Mouse (Mus musculus) heart, embryonic 16.5 days (tissue): ENCODE measurements around the gene Kirrel3. TPM values are rescaled to one million over a fixed set of nuclear protein-coding genes. Genes with fewer than 3 reads are reported as not detected.
A peak's percentile ranks its signal among the peaks of the same experiment; 100 is the strongest.

ENCODE experiments used
- ATAC-seq: fragments of 200-750 bp; cut with Nextera tagmentation; replicated peaks from 2 replicates; pipeline ENCODE4 v1.8.0; 2017; ENCODE audit warnings: moderate number of reproducible peaks; ENCODE audit not compliant: insufficient read depth, low FRiP score; ENCODE audit errors: extremely low read depth
- H3K27ac ChIP-seq: fragments of 300-500 bp; sonication (generic); 2 replicates; pipeline ENCODE4 v1.5.1; 2014; ENCODE audit warnings: mild to moderate bottlenecking, low read length, control low read depth, moderate library complexity
- H3K27me3 ChIP-seq: fragments of 300-500 bp; sonication (generic); 2 replicates; pipeline ENCODE4 v1.6.1; 2014; ENCODE audit warnings: low read length, mixed read lengths; ENCODE audit not compliant: control insufficient read depth, insufficient read depth
- H3K36me3 ChIP-seq: fragments of 300-500 bp; sonication (generic); 2 replicates; pipeline ENCODE4 v1.6.1; 2014; ENCODE audit not compliant: control insufficient read depth, insufficient read depth
- H3K4me1 ChIP-seq: fragments of 300-500 bp; sonication (generic); 2 replicates; pipeline ENCODE4 v1.6.1; 2014; ENCODE audit warnings: low read length, mixed read lengths; ENCODE audit not compliant: control insufficient read depth, insufficient read depth
- H3K4me2 ChIP-seq: fragments of 300-500 bp; sonication (generic); 2 replicates; pipeline ENCODE4 v1.6.1; 2014; ENCODE audit warnings: low read depth, mild to moderate bottlenecking, control low read depth, low read length
- H3K4me3 ChIP-seq: fragments of 300-500 bp; sonication (generic); 2 replicates; pipeline ENCODE4 v1.5.1; 2014; ENCODE audit warnings: mild to moderate bottlenecking, control low read depth, low read length
- H3K9ac ChIP-seq: fragments of 300-500 bp; sonication (generic); 2 replicates; pipeline ENCODE4 v1.6.1; 2014; ENCODE audit warnings: low read length, control low read depth
- H3K9me3 ChIP-seq: fragments of 300-500 bp; sonication (generic); replicated peaks from 2 replicates; pipeline ENCODE4 v1.6.1; 2016; ENCODE audit warnings: low read length; ENCODE audit not compliant: control insufficient read depth
- WGBS: fragments of 180-500 bp; shearing (Covaris S2); extraction: QIAGEN DNeasy Blood & Tissue Kit; methylation state at CpG from one replicate; pipeline ENCODE4 v1.1.7; 2014; 5-methylcytosine and 5-hydroxymethylcytosine counted together
- polyA plus RNA-seq: library from polyadenylated mRNA; unstranded; fragments of >200 nt; fragmentation: Nextera tagmentation; extraction: Ambion mirVana; gene quantifications from 2 replicates; pipeline ENCODE4 v1.2.1, GENCODE M21; 2015

Gene Kirrel3
- polyA plus RNA-seq, 1 experiment from 2014 or later = 1.6 TPM

- Histone ChIP-seq H3K36me3 (no peaks in the 10 kb centered on the region), H3K27me3 (no peaks in the 10 kb centered on the region), H3K4me2 (no peak overlapping the region), H3K4me3 (no peak overlapping the region), H3K9me3 (no peaks in the 10 kb centered on the region; the same call in 1 of the 2 replicates), H3K9ac (no peak overlapping the region), H3K27ac (no peak overlapping the region), H3K4me1 (peaks cover 2% of the 10 kb centered on the region)
- 72% methylated on average over 4 of the region's 4 CpGs for WGBS
- ATAC-seq = no peak
Measured at GRCm38 (mm10) chr9:35004113-35004512, 518.4 kb downstream of the Kirrel3 start.

DNA sequence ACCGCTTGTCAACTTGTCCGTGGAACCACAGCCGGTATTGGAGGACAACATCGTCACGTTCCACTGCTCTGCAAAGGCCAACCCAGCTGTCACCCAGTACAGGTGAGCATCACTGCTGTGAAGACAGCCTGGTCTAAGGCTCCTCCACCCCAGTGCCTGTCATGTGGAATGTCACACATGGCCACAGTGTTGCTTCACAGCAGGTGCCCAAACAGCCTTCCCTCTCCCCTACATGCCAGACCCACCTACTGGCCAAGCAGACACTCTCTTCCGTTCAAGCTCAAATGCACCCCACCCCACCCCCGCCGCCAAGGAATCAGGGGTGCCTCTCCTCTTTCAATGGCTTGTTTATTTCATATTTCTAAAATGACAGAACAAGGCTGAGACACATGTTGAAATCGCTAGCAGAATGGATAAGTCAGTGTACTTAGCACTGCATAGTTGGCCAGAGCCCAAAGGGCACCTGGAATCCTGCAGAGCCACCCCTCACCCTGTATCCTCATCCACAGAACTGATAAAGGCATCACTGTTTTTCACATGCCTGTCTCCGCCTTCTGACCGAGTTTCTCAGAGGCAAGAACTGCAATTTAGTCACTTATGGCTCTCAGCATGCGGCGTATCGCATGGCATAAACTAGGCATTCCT lies 522.1 kb downstream of the Kirrel3 start:
- 69% methylated on average over 14 of the region's 14 CpGs for WGBS
- H3K27ac ChIP-seq = no peak overlapping the region
- H3K4me3 ChIP-seq = no peak overlapping the region
- no peaks in the 10 kb centered on the region for H3K36me3 ChIP-seq
- ATAC-seq = no peak
- no peaks in the 10 kb centered on the region for H3K4me1 ChIP-seq
- no peaks in the 10 kb centered on the region for H3K27me3 ChIP-seq
- H3K9me3 ChIP-seq = no peaks in the 10 kb centered on the region
- no peak overlapping the region for H3K9ac ChIP-seq
- no peak overlapping the region for H3K4me2 ChIP-seq

- no peaks in the 10 kb centered on the region for H3K36me3 ChIP-seq
- H3K27ac ChIP-seq = no peak overlapping the region
- no peak overlapping the region for H3K9ac ChIP-seq
- H3K4me2 ChIP-seq = no peak overlapping the region
- H3K4me1 ChIP-seq = peaks cover 11% of the 10 kb centered on the region
- ATAC-seq = peak; percentile 74
- 39% methylated on average over 4 of the region's 4 CpGs for WGBS
- no peaks in the 10 kb centered on the region for H3K9me3 ChIP-seq
- H3K4me3 ChIP-seq = no peak overlapping the region
- peaks cover 3% of the 10 kb centered on the region; the same call in 1 of the 2 replicates for H3K27me3 ChIP-seq
Measured at GRCm38 (mm10) chr9:35016762-35017161, 531.1 kb downstream of the Kirrel3 start.

- H3K4me1 ChIP-seq = peaks cover 11% of the 10 kb centered on the region
- no peaks in the 10 kb centered on the region for H3K36me3 ChIP-seq
- H3K27me3 ChIP-seq = peaks cover 3% of the 10 kb centered on the region; the same call in 1 of the 2 replicates
- peak overlapping the region; percentile 49 for H3K4me2 ChIP-seq
- no peak overlapping the region for H3K27ac ChIP-seq
- H3K9me3 ChIP-seq = no peaks in the 10 kb centered on the region
- H3K4me3 ChIP-seq = peak overlapping the region; percentile 15; the same call in 1 of the 2 replicates
- no peak overlapping the region for H3K9ac ChIP-seq
- WGBS = 9% methylated on average over 13 of the region's 13 CpGs
- ATAC-seq = no peak
Measured at GRCm38 (mm10) chr9:35017563-35017962, 531.9 kb downstream of the Kirrel3 start.

- no peaks in the 10 kb centered on the region for H3K36me3 ChIP-seq
- 14% methylated on average over 5 of the region's 5 CpGs for WGBS
- H3K9ac ChIP-seq = no peak overlapping the region
- no peak overlapping the region for H3K27ac ChIP-seq
- peaks cover 11% of the 10 kb centered on the region for H3K4me1 ChIP-seq
- ATAC-seq = no peak
- H3K9me3 ChIP-seq = no peaks in the 10 kb centered on the region
- H3K4me2 ChIP-seq = peak overlapping the region; percentile 49; the same call in 1 of the 2 replicates
- H3K4me3 ChIP-seq = no peak overlapping the region; the same call in 1 of the 2 replicates
- peaks cover 3% of the 10 kb centered on the region; the same call in 1 of the 2 replicates for H3K27me3 ChIP-seq
Measured at GRCm38 (mm10) chr9:35018056-35018455, 532.4 kb downstream of the Kirrel3 start.

GRCm38 (mm10) chr9:35019372-35019771 lies 533.7 kb downstream of the Kirrel3 start:
- Histone ChIP-seq H3K4me2 (no peak overlapping the region), H3K9ac (no peak overlapping the region), H3K27ac (no peak overlapping the region), H3K4me3 (no peak overlapping the region), H3K4me1 (peaks cover 11% of the 10 kb centered on the region), H3K36me3 (no peaks in the 10 kb centered on the region), H3K9me3 (no peaks in the 10 kb centered on the region), H3K27me3 (peaks cover 4% of the 10 kb centered on the region; the same call in 1 of the 2 replicates)
- 10% methylated on average over 3 of the region's 3 CpGs for WGBS
- 0 out of 2 replicates have a peak, but pooled peaks have one; percentile 33 for ATAC-seq

DNA sequence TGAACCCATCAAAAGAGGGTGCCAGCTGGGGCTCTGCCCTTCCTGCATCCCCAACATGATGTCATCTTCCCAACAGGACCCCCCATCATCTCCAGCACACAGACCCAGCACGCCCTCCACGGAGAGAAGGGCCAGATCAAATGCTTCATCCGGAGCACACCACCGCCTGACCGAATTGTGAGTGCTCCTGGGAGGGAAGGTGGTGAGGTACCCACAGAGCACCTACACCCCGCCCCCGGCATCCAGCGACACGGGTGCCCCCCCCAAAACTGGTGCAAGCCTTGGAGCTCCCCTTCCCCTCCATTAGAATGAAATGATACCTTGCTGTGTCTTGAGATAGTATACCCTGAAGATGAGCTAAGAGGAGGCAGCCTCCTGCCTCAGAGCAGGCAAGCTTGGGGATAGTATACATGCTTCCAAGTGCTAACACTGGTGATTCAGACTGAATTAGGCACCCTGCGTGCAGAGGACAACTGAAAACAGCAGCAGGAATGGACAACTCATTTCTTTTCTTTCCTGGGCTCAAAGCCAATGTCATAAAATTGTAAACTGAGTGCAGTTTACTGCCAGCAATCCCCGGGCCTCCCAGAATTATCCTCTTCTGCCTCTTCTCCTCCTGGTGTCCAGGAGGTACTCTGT lies 534.4 kb downstream of the Kirrel3 start:
- peaks cover 8% of the 10 kb centered on the region; the same call in 1 of the 2 replicates for H3K27me3 ChIP-seq
- no peaks in the 10 kb centered on the region for H3K9me3 ChIP-seq
- no peak for ATAC-seq
- H3K36me3 ChIP-seq = no peaks in the 10 kb centered on the region
- no peak overlapping the region for H3K9ac ChIP-seq
- H3K4me3 ChIP-seq = no peak overlapping the region
- WGBS = 58% methylated on average over 11 of the region's 11 CpGs
- no peak overlapping the region for H3K27ac ChIP-seq
- H3K4me1 ChIP-seq = peaks cover 14% of the 10 kb centered on the region
- H3K4me2 ChIP-seq = no peak overlapping the region

DNA sequence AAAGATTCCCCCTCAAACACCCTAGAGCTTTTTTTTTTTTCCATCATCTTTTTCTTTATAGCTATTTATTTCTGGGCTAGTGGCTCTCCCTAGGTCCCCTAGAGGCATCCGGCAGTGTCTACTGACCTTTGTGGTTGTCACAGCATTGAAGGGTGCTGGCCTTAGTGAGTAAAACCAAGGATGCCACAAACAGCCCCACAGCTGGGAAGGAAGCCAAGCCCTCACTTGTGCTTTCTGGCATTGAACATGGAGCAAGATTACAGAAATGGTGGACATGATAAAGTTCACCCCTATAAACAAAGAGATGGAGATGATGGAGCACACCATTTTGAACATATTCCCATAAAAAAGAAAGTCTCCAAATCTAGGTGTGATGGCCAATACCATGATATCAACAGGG lies 536.0 kb downstream of the Kirrel3 start:
- no peak for ATAC-seq
- Histone ChIP-seq H3K4me3 (no peak overlapping the region), H3K27ac (no peak overlapping the region), H3K9me3 (no peaks in the 10 kb centered on the region), H3K4me2 (no peak overlapping the region), H3K27me3 (peaks cover 16% of the 10 kb centered on the region), H3K36me3 (no peaks in the 10 kb centered on the region), H3K4me1 (peaks cover 17% of the 10 kb centered on the region), H3K9ac (no peak overlapping the region)
- 72% methylated on average over 1 of the region's 1 CpGs for WGBS
